Mouse (Mus musculus): ENCODE measurements around the gene Ska2.

GRCm38 (mm10) chr11:87108755-87109518 is at the start of gene Ska2:
- TF ChIP-seq CTCF (IDR thresholded peaks at IDR 0.05; ENCODE audit: low read depth) (no peak), EP300 (IDR thresholded peaks at IDR 0.05; ENCODE audit: low read depth) (peak; percentile 100)
